Mouse (Mus musculus): Measurements from ENCODE around the gene Gm14435.
"Not testable (repeated sequence)": the region's sequence is repeated elsewhere in the genome, so short reads cannot be mapped to it uniquely, and the experiment has no call there.

The Gm14435 gene

DNA sequence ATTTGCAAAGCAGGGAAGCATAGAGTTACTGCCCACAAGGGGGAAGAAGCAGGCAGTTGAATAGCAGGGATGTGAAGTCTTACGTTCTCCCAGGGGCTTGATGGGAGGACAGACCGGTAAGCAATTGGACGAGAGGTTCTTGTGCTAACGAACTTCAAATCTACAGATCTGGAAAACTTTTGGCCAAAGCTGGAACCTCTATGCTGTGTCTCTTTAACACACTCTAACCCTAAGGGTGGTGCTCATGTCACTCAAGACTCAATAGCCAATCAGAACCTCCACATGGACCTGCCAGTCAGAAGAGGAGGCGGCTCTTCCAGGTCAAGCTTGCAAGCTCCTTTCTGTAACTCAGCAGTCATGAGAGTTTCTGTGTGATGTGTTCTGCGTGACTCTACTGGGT is at the start of gene Gm14435:
Gene Gm14435, plus strand, starts transcription at position 301 of the 400 bp plus-strand sequence.
- DNase-seq (ENCODE audit: low spot score): not testable (repeated sequence)
